Mouse (Mus musculus): ENCODE measurements at regions not wholly inside any gene's neighbourhood (a gene's known extent, or its start where the extent isn't known, plus 50 kb on each side); places are given as distances from the start of the nearest gene placed in this dataset.

DNA sequence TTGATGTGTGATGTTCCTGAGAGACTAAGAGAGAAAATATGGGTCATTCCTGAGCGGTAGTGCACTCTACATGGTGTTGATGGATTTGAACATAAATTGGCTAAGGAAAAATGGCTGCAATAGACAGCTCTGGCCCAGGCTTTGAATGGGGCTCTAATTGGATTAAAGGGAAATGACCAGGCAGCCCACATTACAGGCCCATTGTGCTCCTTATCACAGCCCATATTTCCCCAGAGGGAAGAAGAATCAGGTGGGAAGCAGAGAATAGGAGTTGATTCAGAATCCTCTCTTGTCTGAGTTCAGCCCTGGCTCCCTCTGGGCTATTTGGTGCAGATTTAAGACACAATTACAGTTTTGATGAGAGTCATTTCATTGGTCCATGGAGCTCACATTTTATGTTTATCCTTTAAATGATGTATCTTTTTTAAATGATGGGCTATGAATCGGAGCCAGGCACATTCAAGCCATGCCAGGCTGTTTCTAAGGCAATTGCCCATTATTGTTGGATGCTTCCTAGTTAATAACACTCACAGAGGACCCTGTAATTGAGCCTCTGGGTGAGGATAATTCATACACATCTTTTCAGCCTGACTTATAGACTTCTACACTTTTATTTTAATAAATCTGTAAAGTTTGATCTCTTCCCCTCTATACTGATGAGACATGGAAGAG, 251.5 kb upstream of the Ano5 start:
- no peak for TF ChIP-seq POLR2A (IDR thresholded peaks at IDR 0.05; ENCODE audit: extremely low read depth, insufficient read depth, low read length)
- TF ChIP-seq CTCF (IDR thresholded peaks at IDR 0.05; ENCODE audit: extremely low read depth, insufficient read depth, low read length), result no peak

Measured in cortical plate, adult 2 months (tissue).